Mouse (Mus musculus): ENCODE measurements around the gene Fam3a. TPM values are rescaled to one million over a fixed set of nuclear protein-coding genes. Genes with fewer than 3 reads are reported as not detected.

Fam3a gene
- polyA plus RNA-seq, 1 experiment from 2014 or later = 36.9 TPM

- ATAC-seq (peak; percentile 86), DNase-seq (ENCODE audit: low spot score) (peak; percentile 86)
- H3K4me2 ChIP-seq (replicated peaks; ENCODE audit: low read depth, low read length) = peak within 1 kb of the TSS; percentile 54
- H3K4me3 ChIP-seq (ENCODE audit: low read depth, low read length) = peak within 1 kb of the TSS; percentile 38
- WGBS = 15% methylated on average over 11 of the region's 22 CpGs
- H3K9ac ChIP-seq (replicated peaks; ENCODE audit: low read depth) = peak within 1 kb of the TSS; percentile 44; the same call in 1 of the 2 replicates
- TF ChIP-seq EP300 (IDR thresholded peaks at IDR 0.05) (no peak), CTCF (IDR thresholded peaks at IDR 0.05) (no peak)
- no peaks in the 10 kb centered on the region for H3K36me3 ChIP-seq (ENCODE audit: insufficient read depth, low read length)
- H3K4me1 ChIP-seq (ENCODE audit: insufficient read depth, low read depth, low read length) = no peaks in the 10 kb centered on the region
- no peaks in the 10 kb centered on the region for H3K27me3 ChIP-seq (replicated peaks; ENCODE audit: insufficient read depth, low read length)
- peak within 1 kb of the TSS; percentile 38; the same call in 1 of the 2 replicates for H3K27ac ChIP-seq (ENCODE audit: low read length)
- H3K9me3 ChIP-seq (ENCODE audit: low read length) = no peaks in the 10 kb centered on the region
Measured at GRCm38 (mm10) chrX:74353467-74353770, 39.7 kb downstream of the Fam3a start, which contains the start of gene Lage3. Gene Lage3, minus strand, starts transcription at chrX:74353618.

- DNase-seq (ENCODE audit: low spot score) = no peak
- Histone ChIP-seq H3K27ac (ENCODE audit: low read length) (peak overlapping the region; percentile 38; the same call in 1 of the 2 replicates), H3K36me3 (ENCODE audit: insufficient read depth, low read length) (no peaks in the 10 kb centered on the region), H3K4me3 (ENCODE audit: low read depth, low read length) (peak overlapping the region; percentile 38), H3K4me2 (replicated peaks; ENCODE audit: low read depth, low read length) (peak overlapping the region; percentile 54), H3K9me3 (ENCODE audit: low read length) (no peaks in the 10 kb centered on the region), H3K9ac (replicated peaks; ENCODE audit: low read depth) (peak overlapping the region; percentile 44; the same call in 1 of the 2 replicates), H3K4me1 (ENCODE audit: insufficient read depth, low read depth, low read length) (no peaks in the 10 kb centered on the region), H3K27me3 (replicated peaks; ENCODE audit: insufficient read depth, low read length) (no peaks in the 10 kb centered on the region)
- TF ChIP-seq CTCF (IDR thresholded peaks at IDR 0.05) (no peak), EP300 (IDR thresholded peaks at IDR 0.05) (no peak)
- 18% methylated on average over 13 of the region's 13 CpGs for WGBS
- ATAC-seq = peak; percentile 40
Measured at GRCm38 (mm10) chrX:74352645-74353466, 40.2 kb downstream of the Fam3a start.

Other genes starting within 250 kb of the Fam3a start
- gene Tex28, start 225.4 kb downstream of the Fam3a start, polyA plus RNA-seq (2015; fragmentation: Nextera tagmentation; extraction: Ambion mirVana) = not detected in 2 replicates
- not detected in 2 replicates for gene Tktl1, start 216.0 kb downstream of the Fam3a start, polyA plus RNA-seq (2015; fragmentation: Nextera tagmentation; extraction: Ambion mirVana)
- gene Flna, start 143.5 kb downstream of the Fam3a start, polyA plus RNA-seq (2015; fragmentation: Nextera tagmentation; extraction: Ambion mirVana) = 171 and 179 TPM in 2 replicates
- gene Emd, start 138.6 kb downstream of the Fam3a start, polyA plus RNA-seq (2015; fragmentation: Nextera tagmentation; extraction: Ambion mirVana) = 16.1 and 18.6 TPM in 2 replicates
- gene Rpl10, start 122.5 kb downstream of the Fam3a start, polyA plus RNA-seq (2015; fragmentation: Nextera tagmentation; extraction: Ambion mirVana) = 661 and 759 TPM in 2 replicates
- gene Taz, start 111.4 kb downstream of the Fam3a start, polyA plus RNA-seq (2015; fragmentation: Nextera tagmentation; extraction: Ambion mirVana) = 82.7 and 84.9 TPM in 2 replicates
- gene Dnase1l1, start 110.9 kb downstream of the Fam3a start, polyA plus RNA-seq (2015; fragmentation: Nextera tagmentation; extraction: Ambion mirVana) = 27.7 and 33.0 TPM in 2 replicates
- gene Atp6ap1, start 96.2 kb downstream of the Fam3a start, polyA plus RNA-seq (2015; fragmentation: Nextera tagmentation; extraction: Ambion mirVana) = 129 and 140 TPM in 2 replicates
- gene Gdi1, start 88.3 kb downstream of the Fam3a start, polyA plus RNA-seq (2015; fragmentation: Nextera tagmentation; extraction: Ambion mirVana) = 96.7 and 113 TPM in 2 replicates
- gene Fam50a, start 80.2 kb downstream of the Fam3a start, polyA plus RNA-seq (2015; fragmentation: Nextera tagmentation; extraction: Ambion mirVana) = 47.1 and 49.6 TPM in 2 replicates
- 1.6 and 1.7 TPM in 2 replicates for gene Plxna3, start 64.2 kb downstream of the Fam3a start, polyA plus RNA-seq (2015; fragmentation: Nextera tagmentation; extraction: Ambion mirVana)
- gene Lage3, start 39.7 kb downstream of the Fam3a start, polyA plus RNA-seq (2015; fragmentation: Nextera tagmentation; extraction: Ambion mirVana) = 75.0 and 82.6 TPM in 2 replicates
- 53.0 and 56.2 TPM in 2 replicates for gene Ubl4a, start 20.1 kb downstream of the Fam3a start, polyA plus RNA-seq (2015; fragmentation: Nextera tagmentation; extraction: Ambion mirVana)
- gene Slc10a3, start 19.9 kb downstream of the Fam3a start, polyA plus RNA-seq (2015; fragmentation: Nextera tagmentation; extraction: Ambion mirVana) = 25.0 and 25.6 TPM in 2 replicates
- gene Ikbkg, start within 50 bp of the Fam3a start, polyA plus RNA-seq (2015; fragmentation: Nextera tagmentation; extraction: Ambion mirVana) = 15.1 and 16.6 TPM in 2 replicates
- gene G6pdx, start 35.9 kb upstream of the Fam3a start, polyA plus RNA-seq (2015; fragmentation: Nextera tagmentation; extraction: Ambion mirVana) = 24.9 and 27.6 TPM in 2 replicates
- gene Gm6880, start 88.1 kb upstream of the Fam3a start, polyA plus RNA-seq (2015; fragmentation: Nextera tagmentation; extraction: Ambion mirVana) = not detected in 2 replicates
- gene Olfr1326-ps1, start 181.6 kb upstream of the Fam3a start, polyA plus RNA-seq (2015; fragmentation: Nextera tagmentation; extraction: Ambion mirVana) = not detected in 2 replicates
- not detected in 2 replicates for gene Olfr1325, start 199.4 kb upstream of the Fam3a start, polyA plus RNA-seq (2015; fragmentation: Nextera tagmentation; extraction: Ambion mirVana)

Data from lung, postnatal 0 days (tissue).